Mouse (Mus musculus) forebrain, embryonic 10.5 days (tissue): ENCODE results near the gene Krt76. TPM values are rescaled to one million over a fixed set of nuclear protein-coding genes. Genes with fewer than 3 reads are reported as not detected.
A peak's percentile ranks its signal among the peaks of the same experiment; 100 is the strongest.

Source experiments
- DNase-seq: peaks from one replicate; pipeline ENCODE4 v3.0.0-alpha.2; 2017; ENCODE audit warnings: low spot score; ENCODE audit errors: extremely low spot score
- H3K27ac ChIP-seq: fragments of 300-500 bp; sonication (generic); 2 replicates; pipeline ENCODE4 v1.5.1; 2016; ENCODE audit warnings: mild to moderate bottlenecking
- H3K27me3 ChIP-seq: fragments of 300-500 bp; sonication (generic); 2 replicates; pipeline ENCODE4 v1.6.1; 2016; ENCODE audit warnings: mild to moderate bottlenecking; ENCODE audit not compliant: poor library complexity, severe bottlenecking
- H3K36me3 ChIP-seq: fragments of 300-500 bp; sonication (generic); replicated peaks from 2 replicates; pipeline ENCODE4 v1.6.1; 2016; ENCODE audit warnings: mild to moderate bottlenecking, moderate library complexity
- H3K4me1 ChIP-seq: fragments of 300-500 bp; sonication (generic); 2 replicates; pipeline ENCODE4 v1.6.1; 2016
- H3K4me3 ChIP-seq: fragments of 300-500 bp; sonication (generic); 2 replicates; pipeline ENCODE4 v1.5.1; 2016; ENCODE audit warnings: mild to moderate bottlenecking, moderate library complexity
- H3K9me3 ChIP-seq: fragments of 300-500 bp; sonication (generic); 2 replicates; pipeline ENCODE4 v1.6.1; 2016; ENCODE audit warnings: mild to moderate bottlenecking, moderate library complexity
- WGBS: fragments of 180-500 bp; shearing (Covaris S2); methylation state at CpG from one replicate; pipeline ENCODE4 v1.1.7; 2016; 5-methylcytosine and 5-hydroxymethylcytosine counted together
- microRNA-seq: library from miRNA; unstranded; fragments of <30 nt; microRNA quantifications from one replicate; pipeline ENCODE4, GENCODE M21; 2017
- polyA plus RNA-seq: library from polyadenylated mRNA; unstranded; fragments of >200 nt; fragmentation: Nextera tagmentation; extraction: Ambion mirVana; gene quantifications from 2 replicates; pipeline ENCODE4 v1.2.1, GENCODE M21; 2016

The Krt76 gene
- polyA plus RNA-seq, 1 experiment from 2014 or later, result not detected

DNA sequence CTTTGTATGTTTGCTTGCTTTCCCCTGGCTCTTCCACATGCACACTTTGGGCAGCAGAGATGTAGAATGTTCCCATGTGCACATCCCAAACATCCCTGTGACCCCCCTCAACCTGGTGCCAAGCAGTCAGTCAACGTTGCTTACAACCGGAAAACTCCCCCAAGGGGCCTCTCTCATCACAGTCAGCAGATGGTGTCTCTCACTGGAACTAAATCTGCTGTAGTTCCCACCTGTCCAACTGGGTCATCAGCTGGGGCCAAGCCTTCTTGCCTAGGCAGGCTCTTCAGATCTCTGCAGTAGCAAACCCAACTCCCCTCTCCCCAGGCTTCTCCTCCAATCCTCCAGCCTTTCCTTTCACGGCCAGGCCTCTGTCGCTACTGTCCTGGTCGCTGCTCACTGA is 36.0 kb downstream of the Krt76 start:
- no peak for DNase-seq
- peaks cover 53% of the 10 kb centered on the region for H3K4me1 ChIP-seq
- peaks cover 97% of the 10 kb centered on the region for H3K27me3 ChIP-seq
- H3K4me3 ChIP-seq, result no peak overlapping the region
- WGBS, result 65% methylated on average over 5 of the region's 5 CpGs
- no peaks in the 10 kb centered on the region for H3K9me3 ChIP-seq
- no peak overlapping the region for H3K27ac ChIP-seq
- H3K36me3 ChIP-seq, result no peaks in the 10 kb centered on the region

DNA sequence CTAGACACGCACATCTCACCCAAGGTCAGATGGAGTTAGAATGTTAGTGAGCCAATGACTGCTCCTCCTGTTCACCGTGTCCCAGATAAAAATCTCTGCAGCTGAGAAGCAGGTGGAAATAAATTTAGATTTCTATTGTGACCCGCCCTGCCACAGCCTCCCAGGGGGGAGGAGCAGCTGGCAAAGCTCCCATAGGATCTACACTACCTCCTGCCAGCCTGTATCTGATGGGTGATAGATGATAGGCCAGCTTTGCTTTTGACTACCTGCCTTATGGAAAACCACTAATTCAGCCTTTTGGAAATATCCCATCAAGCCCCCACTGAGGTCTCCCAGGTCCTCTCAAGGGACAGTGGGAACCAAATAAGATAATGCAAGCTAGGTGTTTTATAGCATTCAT is 37.0 kb downstream of the Krt76 start:
- H3K9me3 ChIP-seq, result no peaks in the 10 kb centered on the region
- peaks cover 53% of the 10 kb centered on the region for H3K4me1 ChIP-seq
- H3K36me3 ChIP-seq, result no peaks in the 10 kb centered on the region
- no peak for DNase-seq
- H3K4me3 ChIP-seq, result no peak overlapping the region
- H3K27me3 ChIP-seq, result peaks cover 95% of the 10 kb centered on the region
- WGBS, result 79% methylated on average over 3 of the region's 3 CpGs
- H3K27ac ChIP-seq, result no peak overlapping the region

DNA sequence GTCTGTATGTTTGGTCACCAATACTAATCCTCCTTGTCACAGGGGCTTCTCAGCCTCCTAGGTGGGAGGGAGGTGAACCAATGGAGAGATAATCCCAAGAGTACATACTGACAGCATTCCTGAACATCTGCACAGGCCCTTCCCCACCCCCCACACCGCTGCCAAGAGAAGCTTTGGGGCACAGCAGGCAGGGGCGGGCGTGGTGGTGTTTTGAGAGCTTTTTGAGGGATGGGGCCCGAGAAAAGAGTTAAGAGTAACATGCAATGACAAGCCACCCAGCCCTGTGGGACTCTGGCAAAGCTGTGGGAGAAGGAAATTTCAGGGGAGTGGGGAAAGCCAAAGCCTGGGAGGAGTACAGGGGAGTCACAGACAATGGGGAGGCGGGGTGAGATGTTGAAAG is 38.4 kb downstream of the Krt76 start:
- peaks cover 40% of the 10 kb centered on the region for H3K4me1 ChIP-seq
- WGBS, result 12% methylated on average over 5 of the region's 5 CpGs
- DNase-seq, result no peak
- H3K36me3 ChIP-seq, result no peaks in the 10 kb centered on the region
- H3K9me3 ChIP-seq, result no peaks in the 10 kb centered on the region
- H3K27me3 ChIP-seq, result peaks cover 87% of the 10 kb centered on the region
- no peak overlapping the region for H3K4me3 ChIP-seq
- H3K27ac ChIP-seq, result 0 out of 2 replicates have a peak overlapping the region, but pooled peaks have one; percentile 58

DNA sequence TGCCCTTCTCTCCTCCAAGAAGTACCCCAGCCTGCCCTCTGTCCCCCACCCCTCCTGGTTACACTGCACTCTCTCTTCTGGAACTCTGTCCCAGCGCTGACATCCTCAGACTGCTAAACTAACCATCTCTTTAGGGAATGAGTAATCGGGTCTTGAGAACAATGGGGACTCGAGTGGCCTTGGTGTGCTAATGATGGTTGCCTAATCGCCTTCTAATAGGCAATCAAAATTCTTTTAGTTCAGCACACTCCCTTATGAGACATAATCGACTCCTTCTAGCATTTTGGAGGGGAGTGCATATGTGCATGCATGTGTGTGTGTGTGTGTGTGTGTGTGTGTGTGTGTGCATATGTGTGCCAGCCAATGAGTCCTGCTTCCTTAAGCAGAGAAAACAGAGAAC is 40.1 kb downstream of the Krt76 start:
- H3K9me3 ChIP-seq, result no peaks in the 10 kb centered on the region
- no peak overlapping the region for H3K27ac ChIP-seq
- peaks cover 32% of the 10 kb centered on the region for H3K4me1 ChIP-seq
- peaks cover 78% of the 10 kb centered on the region for H3K27me3 ChIP-seq
- DNase-seq, result no peak
- H3K4me3 ChIP-seq, result no peak overlapping the region
- 21% methylated on average over 5 of the region's 5 CpGs for WGBS
- no peaks in the 10 kb centered on the region for H3K36me3 ChIP-seq

DNA sequence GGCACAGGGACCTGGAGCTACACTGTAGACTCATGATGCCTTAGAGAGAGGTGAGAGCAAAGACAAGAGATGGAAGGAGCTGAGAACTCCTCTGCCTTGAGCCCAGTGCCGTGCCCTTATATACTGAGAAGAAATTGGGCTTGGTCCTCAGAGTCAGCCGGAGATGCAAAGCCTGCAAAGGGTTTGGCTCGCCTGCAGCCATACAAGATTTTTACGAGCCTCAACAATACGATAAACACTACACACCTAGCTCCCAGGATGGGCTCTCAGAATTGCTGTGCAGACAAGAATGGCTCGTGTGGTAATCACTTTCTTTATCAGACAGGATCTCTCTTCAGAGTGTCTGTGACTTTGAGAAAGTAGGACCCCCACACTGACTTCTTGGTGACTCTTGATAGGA is 42.0 kb downstream of the Krt76 start, which contains the start of gene Krt1:
Gene Krt1, minus strand, starts transcription at position 101 of the 400 bp plus-strand sequence.
- peaks cover 76% of the 10 kb centered on the region for H3K27me3 ChIP-seq
- 85% methylated on average over 6 of the region's 6 CpGs for WGBS

DNA sequence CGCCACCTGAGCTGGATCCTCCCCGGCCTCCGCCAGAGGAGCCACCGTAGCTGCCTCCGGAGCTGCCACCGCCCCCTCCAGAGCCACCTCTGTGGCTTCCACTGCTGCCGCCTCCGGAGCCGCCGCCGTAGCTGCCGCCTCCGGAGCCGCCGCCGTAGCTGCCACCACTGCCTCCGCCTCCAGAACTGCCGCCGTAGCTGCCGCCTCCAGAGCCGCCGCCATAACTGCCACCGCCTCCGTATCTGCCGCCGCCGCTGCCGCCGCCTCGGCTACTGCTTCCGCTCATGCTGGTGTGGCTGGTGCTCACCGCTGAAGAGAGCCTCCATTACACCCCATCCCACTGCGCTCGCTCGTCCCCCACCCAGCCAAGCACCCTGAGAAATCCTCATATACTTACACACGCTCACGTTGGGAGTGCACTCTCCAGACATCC is 46.7 kb downstream of the Krt76 start:
- WGBS, result under 1% methylated on average over 36 of the region's 37 CpGs
- no peaks in the 10 kb centered on the region for H3K36me3 ChIP-seq
- DNase-seq, result peak; percentile 64
- peaks cover 16% of the 10 kb centered on the region for H3K4me1 ChIP-seq
- peak overlapping the region; percentile 62 for H3K4me3 ChIP-seq
- H3K27ac ChIP-seq, result peak overlapping the region; percentile 87
- H3K9me3 ChIP-seq, result no peaks in the 10 kb centered on the region
- peaks cover 58% of the 10 kb centered on the region for H3K27me3 ChIP-seq

More for the DNA sequence above, 42.0 kb downstream of the Krt76 start, which contains the start of gene Krt1:
- no peak for DNase-seq
- Histone ChIP-seq H3K9me3 (no peaks in the 10 kb centered on the region), H3K36me3 (no peaks in the 10 kb centered on the region), H3K4me1 (peaks cover 40% of the 10 kb centered on the region), H3K27ac (no peak within 1 kb of the TSS), H3K4me3 (no peak within 1 kb of the TSS)

DNA sequence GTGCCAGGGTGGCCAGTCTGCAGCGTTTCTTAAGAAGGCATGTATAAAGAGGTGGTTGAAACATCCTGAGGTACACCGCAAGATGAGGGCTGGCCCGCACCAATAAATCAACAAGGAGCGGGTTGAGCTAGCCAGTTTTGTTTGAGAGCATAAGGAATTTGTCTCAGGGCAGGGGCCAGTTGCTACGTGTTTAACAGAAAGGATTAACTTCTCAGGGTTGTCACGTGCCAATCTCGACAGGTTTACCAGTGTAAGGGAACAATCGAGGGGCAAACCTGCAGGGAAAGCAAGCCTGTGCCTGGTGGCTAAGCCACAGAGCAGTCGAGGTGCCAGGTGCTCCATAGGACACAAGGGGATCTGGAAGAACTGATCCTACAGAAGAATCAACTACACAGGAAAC is 49.5 kb downstream of the Krt76 start:
- DNase-seq, result no peak
- H3K27me3 ChIP-seq, result peaks cover 49% of the 10 kb centered on the region
- no peaks in the 10 kb centered on the region for H3K9me3 ChIP-seq
- no peak overlapping the region for H3K4me3 ChIP-seq
- 71% methylated on average over 9 of the region's 9 CpGs for WGBS
- no peak overlapping the region for H3K27ac ChIP-seq
- H3K36me3 ChIP-seq, result no peaks in the 10 kb centered on the region
- H3K4me1 ChIP-seq, result peaks cover 16% of the 10 kb centered on the region

DNA sequence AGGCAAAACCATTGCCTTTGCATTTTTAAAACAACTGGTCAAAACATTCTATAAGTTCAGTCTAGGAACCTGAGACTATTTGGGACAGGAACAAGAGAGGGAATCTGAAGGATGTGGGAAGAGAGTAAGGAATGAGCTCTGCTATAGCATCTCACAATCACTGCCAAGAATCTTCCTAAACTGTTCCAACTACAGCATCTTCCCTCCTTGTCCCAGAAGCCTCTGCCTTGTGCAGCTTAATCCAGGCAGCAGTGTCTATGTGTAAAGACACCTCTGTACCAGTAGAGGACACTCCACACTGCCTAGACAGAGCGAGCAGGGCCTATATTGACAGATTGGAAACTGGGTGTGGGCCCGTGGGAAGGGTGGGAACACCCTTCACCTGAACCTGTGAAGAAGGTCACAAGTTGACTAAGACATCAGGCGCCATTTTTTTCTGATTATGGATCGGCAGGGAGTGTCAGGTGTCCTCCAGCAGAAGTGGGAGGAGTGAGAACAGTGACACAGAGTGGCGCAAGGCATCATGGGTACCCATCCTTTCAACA is 57.9 kb downstream of the Krt76 start:
- DNase-seq, result no peak
- 66% methylated on average over 5 of the region's 5 CpGs for WGBS
- Histone ChIP-seq H3K4me3 (no peak overlapping the region), H3K27ac (no peak overlapping the region), H3K27me3 (no peaks in the 10 kb centered on the region), H3K9me3 (no peaks in the 10 kb centered on the region), H3K4me1 (no peaks in the 10 kb centered on the region), H3K36me3 (no peaks in the 10 kb centered on the region)

Small RNA genes within 50 kb of the gene (microRNA-seq; reads per million reads assigned to microRNA genes)
- not detected for gene Gm44356

Other genes starting within 250 kb of the Krt76 start
- not detected in 2 replicates for gene Gm5478, start 245.5 kb downstream of the Krt76 start, polyA plus RNA-seq
- not detected in 2 replicates for gene Krt6b, start 212.6 kb downstream of the Krt76 start, polyA plus RNA-seq
- not detected in 2 replicates for gene Krt6a, start 198.6 kb downstream of the Krt76 start, polyA plus RNA-seq
- gene Krt5, start 180.0 kb downstream of the Krt76 start, polyA plus RNA-seq, result 0.37 and 0.41 TPM in 2 replicates
- not detected in 2 replicates for gene Krt71, start 149.8 kb downstream of the Krt76 start, polyA plus RNA-seq
- not detected in 2 replicates for gene Krt72, start 106.5 kb downstream of the Krt76 start, polyA plus RNA-seq
- gene Krt73, start 90.6 kb downstream of the Krt76 start, polyA plus RNA-seq, result not detected in 2 replicates
- not detected in 2 replicates for gene Krt2, start 74.8 kb downstream of the Krt76 start, polyA plus RNA-seq
- 0.71 and 1.2 TPM in 2 replicates for gene Krt1, start 42.1 kb downstream of the Krt76 start, polyA plus RNA-seq
- not detected in 2 replicates for gene Krt77, start 23.2 kb downstream of the Krt76 start, polyA plus RNA-seq
- not detected in 2 replicates for gene Krt4, start 31.8 kb upstream of the Krt76 start, polyA plus RNA-seq
- 0.09 and 0.12 TPM in 2 replicates for gene Krt79, start 47.4 kb upstream of the Krt76 start, polyA plus RNA-seq
- not detected in 2 replicates for gene Krt78, start 61.4 kb upstream of the Krt76 start, polyA plus RNA-seq
- gene Krt8, start 111.6 kb upstream of the Krt76 start, polyA plus RNA-seq, result 32.6 and 35.6 TPM in 2 replicates
- 34.4 and 37.1 TPM in 2 replicates for gene Krt18, start 135.3 kb upstream of the Krt76 start, polyA plus RNA-seq
- 140 and 143 TPM in 2 replicates for gene Eif4b, start 180.9 kb upstream of the Krt76 start, polyA plus RNA-seq
- gene Tns2, start 207.5 kb upstream of the Krt76 start, polyA plus RNA-seq, result 11.1 and 13.1 TPM in 2 replicates
- gene Spryd3, start 243.3 kb upstream of the Krt76 start, polyA plus RNA-seq, result 10.8 and 12.7 TPM in 2 replicates